8 mouse cellular contexts compared by ENCODE assay signal in genomic region chr9:108002778-108003530, GRCm38 (mm10). TPM values are rescaled to one million over a fixed set of nuclear protein-coding genes. Genes with fewer than 3 reads are reported as not detected.
A peak's percentile ranks its signal among the peaks of the same experiment; 100 is the strongest.
DNase-seq lines count a peak whose midpoint lies in the region; ATAC-seq and TF ChIP-seq lines count a peak whose summit lies in the region.

No protein-coding gene starts in this region.

- no peak for TF ChIP-seq POLR2A in cortical plate, adult 2 months (IDR thresholded peaks at IDR 0.05; ENCODE audit: extremely low read depth, insufficient read depth, low read length)

- peaks cover 32% of the 10 kb centered on the region for H3K4me1 ChIP-seq in E14TG2a.4 (replicated peaks; ENCODE audit: low read depth, low read length)
- H3K4me1 ChIP-seq in cortical plate, adult 2 months (ENCODE audit: control insufficient read depth, insufficient read depth, low read length) = peaks cover 7% of the 10 kb centered on the region
- H3K4me1 ChIP-seq in hindbrain, postnatal 0 days (ENCODE audit: insufficient read depth, low read length) = peaks cover 21% of the 10 kb centered on the region

- H3K36me3 ChIP-seq in E14TG2a.4 (ENCODE audit: insufficient read depth, low read length) = peaks cover 9% of the 10 kb centered on the region; the same call in 1 of the 2 replicates
- no peaks in the 10 kb centered on the region for H3K36me3 ChIP-seq in hindbrain, postnatal 0 days (ENCODE audit: insufficient read depth, low read length)

- H3K9me3 ChIP-seq in E14TG2a.4 (ENCODE audit: low read length) = no peaks in the 10 kb centered on the region
- no peaks in the 10 kb centered on the region for H3K9me3 ChIP-seq in hindbrain, postnatal 0 days (ENCODE audit: low read length)

- peaks cover 5% of the 10 kb centered on the region for H3K27me3 ChIP-seq in E14TG2a.4 (ENCODE audit: insufficient read depth, low read length)
- H3K27me3 ChIP-seq in hindbrain, postnatal 0 days (ENCODE audit: insufficient read depth, low read length) = no peaks in the 10 kb centered on the region

- H3K4me2 ChIP-seq in hindbrain, postnatal 0 days (ENCODE audit: low read depth, low read length) = peak overlapping the region; percentile 92

- peak overlapping the region; percentile 100 for H3K4me3 ChIP-seq in E14TG2a.4 (replicated peaks; ENCODE audit: low read length)
- H3K4me3 ChIP-seq in cortical plate, adult 2 months (ENCODE audit: insufficient read depth, low read length) = peak overlapping the region; percentile 55
- peak overlapping the region; percentile 98 for H3K4me3 ChIP-seq in hindbrain, postnatal 0 days (ENCODE audit: low read length)

- DNase-seq in kidney, adult 9 months = peak; percentile 14
- DNase-seq in kidney, postnatal 10 days = no peak
- peak; percentile 44 for DNase-seq in hindbrain, postnatal 0 days (ENCODE audit: low spot score)
- no peak for DNase-seq in ovary, postnatal 10 days (ENCODE audit: low spot score)

- TF ChIP-seq CTCF in E14TG2a.4 (conservative IDR thresholded peaks at IDR 0.05; ENCODE audit: low read length) = no peak
- TF ChIP-seq CTCF in cortical plate, adult 2 months (IDR thresholded peaks at IDR 0.05; ENCODE audit: extremely low read depth, insufficient read depth, low read length) = no peak
- TF ChIP-seq CTCF in hindbrain, postnatal 0 days (IDR thresholded peaks at IDR 0.05; ENCODE audit: low read depth) = no peak

- peak overlapping the region; percentile 80 for H3K27ac ChIP-seq in cortical plate, adult 2 months (ENCODE audit: insufficient read depth, low read length)
- peak overlapping the region; percentile 99 for H3K27ac ChIP-seq in hindbrain, postnatal 0 days

- no peak for ATAC-seq in hindbrain, postnatal 0 days
- 0 out of 2 replicates have a peak, but pooled peaks have one; percentile 5 for ATAC-seq in megakaryocyte progenitor cell, adult 5-6 weeks (replicated peaks; ENCODE audit: poor library complexity)
- no peak for ATAC-seq in cerebellum, adult (ENCODE audit: insufficient number of reproducible peaks, low FRiP score, low TSS enrichment)

- WGBS in hindbrain, postnatal 0 days = under 1% methylated on average over 49 of the region's 50 CpGs

- H3K9ac ChIP-seq in hindbrain, postnatal 0 days (replicated peaks; ENCODE audit: low read length) = peak overlapping the region; percentile 97

RNA-seq across cellular contexts. Expression of gene Ip6k1, which starts 0.7 kb away (rescaled TPM):
- polyA plus RNA-seq in cortical plate, adult 2 months (2012; rRNA removed) = 180 and 186 TPM in 2 replicates
- 257 and 258 TPM in 2 replicates for total RNA-seq in hindbrain, postnatal 0 days (2014; rRNA removed)
- 79.6 and 83.6 TPM in 2 replicates for polyA plus RNA-seq in hindbrain, postnatal 0 days (2015; fragmentation: Nextera tagmentation; extraction: Ambion mirVana)
- total RNA-seq in megakaryocyte progenitor cell, adult 5-6 weeks (2015) = 12.5 and 19.1 TPM in 2 replicates
- total RNA-seq in megakaryocyte progenitor cell, adult 5-6 weeks (2017) = 22.8 and 35.4 TPM in 2 replicates

RNA-seq across cellular contexts. Expression of gene Gm20662, which starts 6.8 kb away (rescaled TPM):
- polyA plus RNA-seq in cortical plate, adult 2 months (2012; rRNA removed) = 4.5 and 5.6 TPM in 2 replicates
- 3.3 TPM in 1 of 2 replicates, not detected in the other for total RNA-seq in hindbrain, postnatal 0 days (2014; rRNA removed)
- 0.81 TPM in 1 of 2 replicates, not detected in the other for polyA plus RNA-seq in hindbrain, postnatal 0 days (2015; fragmentation: Nextera tagmentation; extraction: Ambion mirVana)
- not detected in 2 replicates for total RNA-seq in megakaryocyte progenitor cell, adult 5-6 weeks (2015)
- total RNA-seq in megakaryocyte progenitor cell, adult 5-6 weeks (2017) = 1.9 TPM in 1 of 2 replicates, not detected in the other

RNA-seq across cellular contexts. Expression of gene Cdhr4, which starts 10.7 kb away (rescaled TPM):
- polyA plus RNA-seq in cortical plate, adult 2 months (2012; rRNA removed) = 1.9 and 4.2 TPM in 2 replicates
- total RNA-seq in hindbrain, postnatal 0 days (2014; rRNA removed) = 1.2 and 1.5 TPM in 2 replicates
- 0.45 and 0.91 TPM in 2 replicates for polyA plus RNA-seq in hindbrain, postnatal 0 days (2015; fragmentation: Nextera tagmentation; extraction: Ambion mirVana)
- total RNA-seq in megakaryocyte progenitor cell, adult 5-6 weeks (2015) = 0.35 and 0.61 TPM in 2 replicates
- not detected in 2 replicates for total RNA-seq in megakaryocyte progenitor cell, adult 5-6 weeks (2017)

RNA-seq across cellular contexts. Expression of gene Inka1, which starts 17.3 kb away (rescaled TPM):
- polyA plus RNA-seq in cortical plate, adult 2 months (2012; rRNA removed) = 4.8 and 7.4 TPM in 2 replicates
- total RNA-seq in hindbrain, postnatal 0 days (2014; rRNA removed) = 5.5 and 7.3 TPM in 2 replicates
- polyA plus RNA-seq in hindbrain, postnatal 0 days (2015; fragmentation: Nextera tagmentation; extraction: Ambion mirVana) = 16.6 and 18.0 TPM in 2 replicates
- total RNA-seq in megakaryocyte progenitor cell, adult 5-6 weeks (2015) = 13.7 and 23.2 TPM in 2 replicates
- 18.2 and 22.6 TPM in 2 replicates for total RNA-seq in megakaryocyte progenitor cell, adult 5-6 weeks (2017)

RNA-seq across cellular contexts. Expression of gene Gm20661, which starts 20.1 kb away (rescaled TPM):
- 0.15 and 0.35 TPM in 2 replicates for polyA plus RNA-seq in cortical plate, adult 2 months (2012; rRNA removed)
- total RNA-seq in hindbrain, postnatal 0 days (2014; rRNA removed) = 0.18 and 0.78 TPM in 2 replicates
- 0.54 TPM in 1 of 2 replicates, not detected in the other for polyA plus RNA-seq in hindbrain, postnatal 0 days (2015; fragmentation: Nextera tagmentation; extraction: Ambion mirVana)
- total RNA-seq in megakaryocyte progenitor cell, adult 5-6 weeks (2015) = 0.49 TPM in 1 of 2 replicates, not detected in the other
- total RNA-seq in megakaryocyte progenitor cell, adult 5-6 weeks (2017) = not detected in 2 replicates

Comparison
In these comparisons a context has a peak if more than half of its experiments do, and no peak if none do; other contexts are left out.
1. DNase-seq: peak in kidney, adult 9 months (single experiment) and hindbrain, postnatal 0 days (single experiment); none in kidney, postnatal 10 days (single experiment) and ovary, postnatal 10 days (single experiment).
2. Peak in every context shown above with its lines, with median percentiles within 50 percentile points of each other: H3K4me3 ChIP-seq.